Comparison of ENCODE assay signal across 22 mouse cellular contexts in genomic region chr1:161254361-161254760, GRCm38 (mm10). TPM values are rescaled to one million over a fixed set of nuclear protein-coding genes. Genes with fewer than 3 reads are reported as not detected.
DNase-seq lines count a peak whose midpoint lies in the region; ATAC-seq and TF ChIP-seq lines count a peak whose summit lies in the region.
"Had no signal": no experiment of that assay in that cellular context is flagged by ENCODE, and none has a peak within 500 bp of the region (broad histone marks: within the 10 kb centered on the region; RNA-seq: fewer than 3 reads in every experiment).

No protein-coding gene starts in this region.

- peaks cover 3% of the 10 kb centered on the region; the same call in 1 of the 2 replicates for H3K4me1 ChIP-seq in heart, embryonic 11.5 days (ENCODE audit: control insufficient read depth, insufficient read depth, low read length)
- peaks cover 54 to 66% of the 10 kb centered on the region in 2 experiments for H3K4me1 ChIP-seq in liver, embryonic 14.5 days (replicated peaks; ENCODE audit: control insufficient read depth in 2 of 2, insufficient read depth in 2 of 2, low read length in 1 of 2)

- H3K4me3 ChIP-seq in heart, embryonic 11.5 days (ENCODE audit: low read depth, low read length) = no peak overlapping the region
- no peak overlapping the region for H3K4me3 ChIP-seq in liver, embryonic 14.5 days (ENCODE audit: insufficient read depth in 1 of 2, low read depth in 2 of 2, low read length in 2 of 2)
- H3K4me3 ChIP-seq: embryonic facial prominence, embryonic 10.5 days; heart, adult 2 months; hindbrain, embryonic 15.5 days; limb, embryonic 10.5 days; megakaryocyte, embryonic 14.5 days had no signal

- no peaks in the 10 kb centered on the region for H3K36me3 ChIP-seq in heart, embryonic 11.5 days (ENCODE audit: control insufficient read depth, insufficient read depth, low read length)
- no peaks in the 10 kb centered on the region for H3K36me3 ChIP-seq in liver, embryonic 14.5 days (replicated peaks; ENCODE audit: control insufficient read depth, insufficient read depth, low read depth)
- H3K36me3 ChIP-seq: embryonic facial prominence, embryonic 10.5 days; hindbrain, embryonic 15.5 days; limb, embryonic 10.5 days had no signal

- peak; percentile 24; the same call in 1 of the 2 replicates for TF ChIP-seq CTCF in liver, embryonic 14.5 days (IDR thresholded peaks at IDR 0.05; ENCODE audit: low read depth)

- WGBS in heart, embryonic 11.5 days (ENCODE audit: insufficient replicate concordance) = 77% methylated on average over 1 of the region's 1 CpGs
- 37% methylated on average over 1 of the region's 1 CpGs for WGBS in liver, embryonic 14.5 days (ENCODE audit: insufficient replicate concordance)

- 0 out of 2 replicates have a peak, but pooled peaks have one; percentile 11 for TF ChIP-seq EP300 in liver, embryonic 14.5 days (IDR thresholded peaks at IDR 0.05; ENCODE audit: low read depth)

- H3K27me3 ChIP-seq in heart, embryonic 11.5 days (ENCODE audit: control insufficient read depth, insufficient read depth, low read length) = no peaks in the 10 kb centered on the region
- no peaks in the 10 kb centered on the region for H3K27me3 ChIP-seq in liver, embryonic 14.5 days (ENCODE audit: control insufficient read depth, insufficient read depth, low read length)
- H3K27me3 ChIP-seq: megakaryocyte, embryonic 14.5 days had no signal

- no peak overlapping the region for H3K4me2 ChIP-seq in heart, embryonic 11.5 days
- H3K4me2 ChIP-seq in liver, embryonic 14.5 days (ENCODE audit: low read depth) = peak overlapping the region; percentile 22; the same call in 1 of the 2 replicates
- H3K4me2 ChIP-seq: hindbrain, embryonic 15.5 days had no signal

- H3K9me3 ChIP-seq in heart, embryonic 11.5 days (replicated peaks; ENCODE audit: control insufficient read depth, low read length) = no peaks in the 10 kb centered on the region
- no peaks in the 10 kb centered on the region for H3K9me3 ChIP-seq in liver, embryonic 14.5 days (ENCODE audit: control insufficient read depth, low read length)
- H3K9me3 ChIP-seq: embryonic facial prominence, embryonic 10.5 days; hindbrain, embryonic 15.5 days; limb, embryonic 10.5 days; megakaryocyte, embryonic 14.5 days had no signal

- H3K27ac ChIP-seq in heart, embryonic 11.5 days (ENCODE audit: low read depth, low read length) = no peak overlapping the region
- H3K27ac ChIP-seq in liver, embryonic 14.5 days = peak overlapping the region; percentile 72
- H3K27ac ChIP-seq: embryonic facial prominence, embryonic 10.5 days; heart, adult 2 months; hindbrain, embryonic 15.5 days; limb, embryonic 10.5 days had no signal

- no peak for ATAC-seq in heart, embryonic 11.5 days (replicated peaks; ENCODE audit: insufficient number of reproducible peaks, low FRiP score, low TSS enrichment)
- ATAC-seq in liver, embryonic 14.5 days (ENCODE audit: insufficient read depth) = no peak
- ATAC-seq: forebrain, postnatal 0 days had no signal

- DNase-seq in heart, adult 11 months = peak; percentile 15
- peak; percentile 43 for DNase-seq in lung, postnatal 25 days (ENCODE audit: low spot score)
- DNase-seq in lung, postnatal 36 days = no peak
- DNase-seq in liver, embryonic 14.5 days (ENCODE audit: low read depth in 3 of 3, low spot score in 3 of 3) = peak in 1 of 3 experiments; percentile 57
- DNase-seq in retina, postnatal 1 day = no peak
- no peak for DNase-seq in kidney, postnatal 10 days
- DNase-seq: adrenal gland, postnatal 36 days; cerebellum, adult 11-12 months; cerebellum, postnatal 10 days; forebrain, postnatal 0 days; gastrocnemius, postnatal 14 days; heart, adult 2 months; kidney, postnatal 36 days; layer of hippocampus, adult 9-11 months; lung, postnatal 14 days; midbrain, embryonic 14.5 days; right cerebral cortex, postnatal 25 days had no signal

- H3K9ac ChIP-seq in heart, embryonic 11.5 days (ENCODE audit: low read depth, low read length) = no peak overlapping the region
- H3K9ac ChIP-seq in liver, embryonic 14.5 days (replicated peaks) = peak overlapping the region; percentile 31; the same call in 1 of the 2 replicates
- H3K9ac ChIP-seq: forebrain, postnatal 0 days; hindbrain, embryonic 15.5 days had no signal

RNA-seq across cellular contexts. Expression of gene Prdx6, which starts 3.3 kb away (rescaled TPM):
- polyA plus RNA-seq in heart, embryonic 11.5 days (2014; fragmentation: Nextera tagmentation; extraction: Ambion mirVana) = 446 and 456 TPM in 2 replicates
- 63.6 and 106 TPM in 2 replicates for polyA plus RNA-seq in liver, embryonic 14.5 days (2012; rRNA removed)
- polyA plus RNA-seq in liver, embryonic 14.5 days (2014; fragmentation: Nextera tagmentation; extraction: Ambion mirVana) = 341 and 350 TPM in 2 replicates

Comparison
In these comparisons a context has a peak if more than half of its experiments do, and no peak if none do; other contexts are left out.
1. DNase-seq: peak in heart, adult 11 months (single experiment) and lung, postnatal 25 days (single experiment); none in lung, postnatal 36 days (single experiment), retina, postnatal 1 day (single experiment) and kidney, postnatal 10 days (single experiment).